Mouse (Mus musculus): ENCODE results near the gene Wdr19.

The Wdr19 gene

DNA sequence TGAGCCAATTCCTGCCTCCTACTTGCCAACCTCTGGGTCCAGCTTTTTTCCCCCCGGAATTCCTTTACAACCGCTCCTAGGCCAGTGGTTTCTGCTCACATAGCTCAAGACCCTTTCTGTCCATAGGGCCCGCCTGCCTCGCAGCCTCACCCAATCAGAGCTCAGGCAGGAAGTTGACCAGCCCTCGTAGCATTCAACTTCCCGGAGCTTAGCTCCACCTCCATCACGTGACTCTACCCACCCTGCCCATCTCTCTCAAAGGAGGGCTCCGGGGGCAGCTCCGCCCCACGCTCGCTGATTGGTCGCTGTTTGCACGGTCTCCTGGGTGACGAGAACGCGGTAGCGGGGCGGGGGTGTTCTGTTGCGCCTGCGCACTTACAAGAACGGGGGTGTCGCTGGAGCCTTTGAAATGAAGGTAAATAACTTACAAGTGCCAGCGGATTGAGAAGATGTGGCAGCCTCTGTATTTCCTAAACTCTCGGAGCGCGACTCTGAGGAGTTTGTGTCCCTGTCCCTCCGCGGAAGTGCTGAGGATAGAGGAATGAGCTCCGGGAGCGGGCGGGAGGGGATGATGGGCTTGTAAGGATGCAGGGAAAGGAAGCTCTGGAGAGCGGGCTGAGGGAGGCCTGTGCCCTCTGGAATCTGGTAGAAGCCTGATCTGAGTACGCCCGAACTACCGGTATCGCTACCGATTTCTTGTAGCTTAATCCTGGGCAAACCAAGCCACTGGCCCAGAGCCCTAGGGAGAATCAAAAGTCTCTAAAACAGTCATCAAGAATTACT lies at the start of gene Wdr19:
Wdr19 (plus strand) TSS at position 351 of the 783 bp plus-strand sequence.
- in situ Hi-C loops (cut with MboI, MseI): no loop called here

DNA sequence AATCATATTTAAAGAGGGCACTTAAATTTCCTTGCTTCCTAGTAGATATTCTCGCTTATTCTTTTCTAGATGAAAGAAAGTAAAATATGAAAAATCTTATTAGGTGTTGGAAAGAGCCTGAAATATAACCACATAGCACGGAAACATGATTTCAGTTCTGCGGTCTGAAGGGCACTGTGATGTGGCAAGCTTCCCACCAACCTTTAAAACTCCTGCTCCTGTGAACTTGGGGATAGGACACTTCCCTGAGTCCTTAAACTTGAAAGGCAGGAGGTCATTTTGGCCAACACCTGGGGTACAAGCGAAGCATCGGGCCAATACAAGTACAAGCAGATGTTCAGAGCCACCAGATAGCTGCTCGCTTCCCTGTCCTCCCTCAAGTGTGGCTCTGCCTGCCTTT lies 49.8 kb upstream of the Wdr19 start:
- in situ Hi-C loops (cut with MboI, MseI): no loop called here

DNA sequence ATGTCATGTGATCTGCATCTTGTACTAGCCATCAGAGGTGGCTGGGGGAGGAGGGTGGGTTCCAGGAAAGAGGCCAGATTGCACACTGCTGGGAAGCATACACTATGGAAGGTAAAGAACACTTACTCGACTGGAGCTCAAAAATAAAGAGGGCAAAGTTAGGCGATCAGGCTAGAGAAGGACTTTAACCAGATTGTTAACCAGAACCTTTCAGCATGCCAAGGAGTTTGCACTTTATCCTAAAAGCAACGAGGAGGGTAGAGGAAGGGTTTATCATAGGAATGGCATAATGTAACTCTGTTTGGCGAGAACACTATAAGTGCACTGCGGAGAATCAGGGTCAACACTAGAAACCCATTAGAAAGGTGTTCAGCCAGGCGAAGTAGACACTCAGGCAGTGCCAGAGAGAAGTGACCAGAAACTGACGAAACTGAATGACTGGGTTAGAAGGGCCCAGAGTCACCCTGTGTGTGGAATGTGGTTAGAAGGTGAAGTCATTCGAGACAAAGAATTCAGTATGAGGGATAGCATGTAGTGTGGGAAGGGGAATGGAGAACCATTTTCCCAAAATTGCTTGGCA lies 49.0 kb upstream of the Wdr19 start:
- in situ Hi-C loops (cut with MboI, MseI): no loop called here

DNA sequence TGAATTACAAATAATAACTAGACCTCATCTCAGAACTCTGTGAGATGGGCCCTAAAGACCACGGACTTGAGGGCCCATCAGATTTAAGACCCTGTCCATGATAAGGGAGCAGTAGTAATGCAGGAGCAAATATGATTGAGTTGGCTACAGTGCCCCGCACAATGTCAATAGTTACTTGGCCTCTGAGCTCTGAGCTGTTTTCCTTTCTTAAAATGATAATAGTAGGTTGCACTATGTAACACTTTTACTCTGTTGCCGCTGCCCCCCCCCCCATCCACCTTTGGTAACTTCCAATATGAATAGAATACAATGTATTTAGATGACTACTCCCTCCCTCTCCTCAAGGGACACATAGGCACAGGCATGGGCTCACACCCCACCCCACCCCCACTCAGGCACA lies 48.2 kb upstream of the Wdr19 start:
- in situ Hi-C loops (cut with MboI, MseI): no loop called here

DNA sequence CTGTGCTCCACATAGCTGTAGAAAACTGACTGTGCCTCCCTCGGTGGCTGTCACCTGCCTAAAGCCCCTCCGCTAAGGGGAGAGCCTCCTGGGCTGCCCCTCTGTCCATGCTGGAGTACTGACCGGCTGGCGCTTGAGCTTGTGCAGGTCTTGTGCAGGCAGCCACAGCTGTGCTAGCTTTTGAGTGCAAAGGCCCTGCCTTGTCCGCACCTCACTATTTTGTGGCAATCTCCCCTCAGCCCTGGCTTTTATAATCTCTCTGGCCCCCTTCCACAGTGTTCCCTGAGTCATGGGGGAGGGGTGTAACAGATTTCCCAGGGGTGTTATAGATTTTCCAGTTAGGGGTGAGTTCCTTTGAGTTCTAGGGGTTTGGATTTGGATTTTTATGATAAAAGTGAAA lies 47.7 kb upstream of the Wdr19 start:
- in situ Hi-C loops (cut with MboI, MseI): no loop called here

DNA sequence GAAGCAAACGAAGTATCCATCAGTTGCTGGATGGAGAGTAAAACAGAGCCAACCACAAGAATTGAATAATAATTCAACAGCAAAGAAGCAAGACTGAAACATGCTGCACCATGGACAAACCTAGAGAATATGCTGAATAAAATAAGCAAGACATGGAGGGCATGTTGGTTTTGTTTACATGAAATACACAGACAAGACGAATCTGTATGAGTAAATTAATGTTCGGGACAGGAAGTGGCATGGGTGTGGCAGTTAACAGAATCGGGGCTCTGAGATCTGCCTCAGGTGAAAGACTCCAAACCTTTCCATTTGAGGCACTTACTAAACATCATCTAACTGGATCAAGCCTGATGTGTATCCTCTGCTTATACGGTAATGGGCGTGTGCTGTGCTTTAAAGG lies 45.2 kb upstream of the Wdr19 start:
- in situ Hi-C loops (cut with MboI, MseI): no loop called here

DNA sequence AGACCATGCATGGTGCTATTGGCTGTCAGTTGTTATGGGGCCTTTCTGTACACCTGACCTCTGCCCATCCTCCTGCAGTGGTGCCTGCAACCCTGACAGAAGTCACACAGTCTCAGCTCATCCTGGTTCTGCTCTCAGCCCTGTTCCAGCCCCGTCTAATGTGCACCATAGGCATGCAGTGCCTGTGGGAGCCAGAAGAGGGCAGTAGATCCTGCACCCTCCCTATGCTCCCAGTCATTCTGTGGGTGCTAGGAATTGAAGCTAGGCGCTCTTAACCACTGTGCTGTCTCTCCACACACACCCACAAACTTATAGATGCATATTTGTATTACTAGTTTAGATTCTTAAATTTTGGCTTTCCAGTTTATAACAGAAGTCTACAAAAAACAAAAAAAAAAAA lies 42.6 kb upstream of the Wdr19 start:
- in situ Hi-C loops (cut with MboI, MseI): no loop called here

DNA sequence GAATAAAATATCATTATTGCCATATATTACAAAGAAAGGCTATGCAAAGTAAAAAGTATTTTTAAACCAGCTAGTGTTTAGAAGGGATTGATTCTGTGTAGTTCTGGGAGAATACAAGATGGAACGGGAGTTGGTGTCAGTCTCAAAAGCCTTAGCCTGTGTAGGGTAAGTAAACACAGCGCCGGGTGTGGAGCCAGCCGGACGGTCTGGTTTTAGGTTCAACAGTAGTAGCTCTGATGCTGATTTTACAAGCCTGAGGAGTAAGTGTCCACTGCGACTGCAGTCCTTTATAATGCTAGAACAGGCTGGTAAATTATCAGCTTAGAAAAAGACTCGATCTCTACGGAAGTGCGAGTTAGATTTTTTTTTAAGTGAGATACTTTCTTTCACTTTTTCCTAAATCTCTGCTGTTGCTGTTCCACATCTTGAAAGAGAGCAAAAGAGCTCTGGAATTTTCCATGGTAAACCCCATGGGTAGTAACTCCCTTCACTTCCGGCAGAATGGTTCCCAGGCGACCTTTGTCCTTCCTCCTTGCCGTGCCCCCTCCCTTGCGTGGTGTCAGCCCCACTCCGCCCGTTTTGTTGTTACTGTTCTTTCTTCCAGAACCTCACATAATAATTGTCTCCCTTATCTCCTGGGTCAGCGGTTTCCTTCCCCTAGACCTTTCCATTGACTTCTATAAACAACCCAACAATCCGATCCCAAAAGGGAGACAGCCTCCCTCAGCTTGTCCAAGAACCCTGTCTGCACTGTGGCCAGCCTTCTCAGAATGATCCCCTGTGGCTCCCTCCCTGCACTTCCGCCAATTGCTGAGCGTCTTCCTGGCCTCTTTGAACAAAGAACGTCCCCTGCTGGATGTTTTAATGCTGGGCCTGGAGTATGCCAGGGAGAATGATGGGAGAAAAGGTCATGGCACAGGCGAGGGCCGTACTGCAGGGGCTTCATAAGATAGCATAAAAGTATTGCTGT lies 41.8 kb upstream of the Wdr19 start:
- in situ Hi-C loops (cut with MboI, MseI): no loop called here

DNA sequence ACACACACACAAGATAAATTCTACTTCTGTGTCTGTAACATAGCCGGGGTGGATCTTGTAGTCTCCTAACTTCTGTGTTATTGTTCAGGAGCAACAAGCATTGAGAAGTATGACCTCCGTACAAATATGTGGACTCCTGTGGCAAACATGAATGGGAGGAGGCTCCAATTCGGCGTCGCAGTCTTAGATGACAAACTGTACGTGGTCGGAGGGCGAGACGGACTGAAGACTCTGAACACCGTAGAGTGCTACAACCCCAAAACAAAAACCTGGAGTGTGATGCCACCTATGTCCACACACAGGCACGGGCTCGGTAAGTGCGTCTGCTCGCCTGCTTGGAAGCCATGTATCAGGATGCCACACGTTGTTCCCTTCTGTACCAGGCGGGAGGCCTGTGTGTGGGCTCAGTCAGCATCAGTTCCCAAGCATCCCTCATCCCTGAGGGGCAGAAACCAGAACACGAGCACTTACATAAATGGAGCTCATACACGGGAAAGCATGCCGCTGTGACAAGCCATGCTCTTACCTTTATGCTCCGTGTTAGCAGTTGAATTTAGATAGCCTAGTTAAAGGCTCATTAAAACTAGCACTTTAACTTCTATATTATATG lies 40.7 kb upstream of the Wdr19 start:
- in situ Hi-C loops (cut with MboI, MseI): no loop called here

DNA sequence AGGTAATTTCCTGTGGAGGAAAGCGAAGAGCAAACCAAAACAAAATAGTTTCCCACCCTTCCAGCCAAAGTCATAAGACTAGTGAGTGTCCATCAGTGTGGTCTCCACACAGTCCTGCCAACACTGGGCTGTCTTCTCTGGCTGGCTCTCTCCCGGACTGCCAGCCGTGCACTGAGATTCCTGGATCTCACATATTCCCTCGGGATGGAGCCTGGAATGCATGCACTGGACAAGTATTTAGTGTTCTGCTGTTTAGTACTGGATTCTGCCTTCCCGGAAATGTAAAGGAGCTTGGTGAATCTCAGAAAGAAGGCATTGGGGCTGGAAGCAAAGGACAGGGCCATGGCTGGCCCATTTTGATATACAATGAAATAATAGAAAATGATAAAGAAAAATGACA lies 36.5 kb upstream of the Wdr19 start:
- in situ Hi-C loops (cut with MboI, MseI): no loop called here

DNA sequence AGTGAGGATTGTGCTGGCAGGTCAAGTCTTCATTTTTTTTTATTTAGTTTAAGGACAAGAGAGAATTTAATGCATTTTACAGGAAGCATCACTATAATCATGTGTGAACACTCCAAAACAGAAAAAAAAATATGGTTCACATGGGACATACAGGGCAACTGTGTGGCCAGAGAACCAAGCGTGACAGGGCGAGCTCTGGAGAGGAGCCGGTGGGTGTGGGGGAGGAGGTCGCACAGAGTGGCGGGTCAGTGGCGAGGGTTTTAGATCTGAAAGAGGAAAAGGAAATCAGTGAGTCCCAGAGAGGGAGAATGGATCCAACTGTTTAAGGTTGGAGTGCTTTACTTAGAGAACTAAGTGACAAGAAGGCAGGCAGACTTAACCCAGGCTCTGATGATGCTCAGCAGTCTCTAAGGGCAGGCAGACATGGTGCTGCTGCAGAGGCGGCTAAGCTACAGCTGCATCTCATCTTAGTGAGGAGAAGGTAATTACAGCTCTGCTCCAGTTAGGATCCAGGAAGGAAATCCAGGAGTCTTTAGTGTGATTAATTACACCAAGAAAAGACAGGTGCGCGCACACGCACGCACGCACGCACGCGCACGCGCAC lies 35.9 kb upstream of the Wdr19 start:
- in situ Hi-C loops (cut with MboI, MseI): no loop called here

DNA sequence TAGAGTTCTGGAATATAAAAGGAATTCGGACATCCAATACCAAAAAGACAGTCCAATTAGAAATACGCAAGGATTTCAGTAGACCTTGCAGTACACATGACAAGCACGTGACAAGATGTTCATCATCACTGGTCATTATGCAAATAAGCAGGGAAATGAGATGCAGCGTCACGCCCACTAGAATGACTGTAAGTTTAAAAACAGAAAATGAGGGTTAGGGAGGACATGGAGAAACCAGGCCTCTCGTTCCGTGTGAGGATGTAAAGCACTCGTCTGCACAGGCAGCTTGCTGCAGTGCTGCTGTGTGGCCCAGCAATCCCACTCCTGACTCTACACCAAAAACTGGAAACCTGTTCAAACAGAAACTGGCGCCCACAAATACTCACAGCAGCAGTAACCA lies 29.3 kb upstream of the Wdr19 start:
- in situ Hi-C loops (cut with MboI, MseI): no loop called here

DNA sequence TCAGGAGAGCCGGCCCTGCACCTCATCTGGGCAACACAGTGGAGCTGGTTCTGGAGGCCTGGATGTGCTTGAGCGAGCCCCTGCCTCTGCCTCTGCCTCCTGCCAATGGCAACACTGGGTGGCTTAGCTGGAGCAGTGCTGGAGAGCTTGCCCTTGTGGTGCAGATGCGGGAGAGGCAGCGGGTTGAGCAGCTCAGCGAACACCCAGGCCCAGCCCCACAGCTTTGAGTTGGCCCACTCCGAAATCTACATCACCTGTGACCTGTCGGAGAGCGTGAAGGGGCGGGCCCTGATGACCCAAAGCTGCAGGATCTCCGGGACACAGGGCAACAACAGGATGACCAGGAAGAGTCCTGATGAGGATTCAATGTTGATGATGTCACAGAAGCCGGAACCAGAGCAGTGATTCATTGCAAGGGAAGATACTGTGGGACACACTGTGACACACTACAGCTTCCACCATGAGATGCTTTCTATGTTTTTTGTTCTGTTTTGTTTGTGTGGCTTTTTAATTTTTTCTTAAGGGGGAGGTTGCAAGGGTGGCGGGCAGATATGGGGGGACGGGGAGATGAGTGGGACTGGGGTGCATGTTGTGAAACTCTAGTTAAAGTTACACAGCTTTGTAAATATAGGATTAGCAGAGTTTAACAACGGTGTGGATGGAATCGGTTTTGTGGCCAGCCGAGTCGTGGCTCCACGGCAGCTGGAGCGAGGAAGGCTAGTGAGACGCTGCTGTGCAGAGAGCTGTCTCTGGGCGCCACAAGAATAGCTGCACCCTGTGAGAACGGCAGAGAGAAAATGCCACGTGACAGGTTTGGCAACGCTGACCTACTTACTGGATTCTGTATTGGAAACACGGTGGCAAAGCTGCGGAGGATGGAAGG lies 24.2 kb upstream of the Wdr19 start:
- in situ Hi-C loops (cut with MboI, MseI): no loop called here

DNA sequence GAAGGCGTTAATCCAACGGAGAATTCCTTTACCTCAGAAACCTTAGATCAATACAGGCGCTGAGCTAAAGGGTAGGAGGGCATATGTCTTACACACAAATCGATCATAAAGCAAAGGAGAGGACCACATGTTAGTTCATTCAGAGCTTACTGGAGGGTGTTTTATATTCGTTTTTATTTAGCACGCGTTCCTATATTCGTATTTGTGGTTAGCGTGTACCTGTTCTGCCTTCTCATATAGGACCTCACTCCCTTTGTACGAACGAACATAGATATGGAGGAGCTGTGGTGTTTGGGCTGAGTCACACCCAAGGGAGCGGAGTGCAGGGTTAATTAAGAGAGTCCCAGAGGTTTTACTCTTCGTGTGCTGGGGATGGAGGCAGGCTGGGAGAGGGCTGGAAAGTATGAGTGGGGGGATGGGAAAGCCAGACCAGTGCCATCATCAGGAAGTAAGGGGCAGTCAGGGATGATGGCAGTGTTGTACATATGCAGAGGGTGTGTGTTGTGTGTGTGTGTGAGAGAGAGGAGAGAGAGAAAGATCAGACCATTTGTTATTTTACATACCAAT lies 23.5 kb upstream of the Wdr19 start:
- in situ Hi-C loops (cut with MboI, MseI): no loop called here

DNA sequence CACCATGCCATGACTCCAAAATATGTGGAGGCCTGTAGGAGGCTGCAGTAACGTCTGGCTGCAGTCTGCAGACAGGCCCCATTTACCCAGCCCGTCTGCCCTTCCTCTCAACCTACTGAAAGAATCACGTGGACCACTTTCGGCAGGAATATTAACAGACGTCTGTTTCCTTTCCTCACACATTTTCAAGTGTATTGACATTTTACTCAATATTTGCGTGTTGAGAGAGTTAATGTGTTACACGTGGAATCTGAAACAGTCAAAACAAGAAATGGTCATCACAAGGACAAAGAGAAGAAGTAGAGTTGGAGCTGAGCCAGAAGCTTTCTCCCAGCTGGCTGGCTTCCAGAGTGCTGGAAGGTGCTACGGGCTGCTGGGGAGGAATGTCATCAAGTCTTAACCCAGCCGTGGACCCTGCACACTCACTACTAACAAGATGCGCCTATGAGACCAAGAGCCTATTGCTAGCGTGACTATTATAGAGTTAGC lies 22.4 kb upstream of the Wdr19 start:
- in situ Hi-C loops (cut with MboI, MseI): no loop called here

DNA sequence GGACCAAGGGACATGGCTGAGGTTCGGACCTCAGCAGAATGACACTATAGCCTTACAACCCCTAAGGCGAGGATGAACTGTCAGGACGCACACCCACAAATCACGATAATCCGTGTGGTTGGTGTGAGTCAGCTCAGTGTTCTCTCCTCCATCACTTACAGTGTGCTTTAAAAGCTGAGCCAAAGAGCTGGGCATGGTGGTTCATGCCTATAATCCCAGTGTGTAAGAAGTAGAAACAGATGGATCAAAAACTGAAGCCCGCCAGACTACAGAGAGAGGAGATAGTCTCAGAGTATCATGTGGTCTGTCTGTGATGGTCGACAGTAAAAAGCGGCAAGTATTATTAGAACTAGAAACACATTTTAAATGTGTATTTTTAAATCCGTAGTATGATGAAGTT lies 21.0 kb upstream of the Wdr19 start:
- in situ Hi-C loops (cut with MboI, MseI): no loop called here

DNA sequence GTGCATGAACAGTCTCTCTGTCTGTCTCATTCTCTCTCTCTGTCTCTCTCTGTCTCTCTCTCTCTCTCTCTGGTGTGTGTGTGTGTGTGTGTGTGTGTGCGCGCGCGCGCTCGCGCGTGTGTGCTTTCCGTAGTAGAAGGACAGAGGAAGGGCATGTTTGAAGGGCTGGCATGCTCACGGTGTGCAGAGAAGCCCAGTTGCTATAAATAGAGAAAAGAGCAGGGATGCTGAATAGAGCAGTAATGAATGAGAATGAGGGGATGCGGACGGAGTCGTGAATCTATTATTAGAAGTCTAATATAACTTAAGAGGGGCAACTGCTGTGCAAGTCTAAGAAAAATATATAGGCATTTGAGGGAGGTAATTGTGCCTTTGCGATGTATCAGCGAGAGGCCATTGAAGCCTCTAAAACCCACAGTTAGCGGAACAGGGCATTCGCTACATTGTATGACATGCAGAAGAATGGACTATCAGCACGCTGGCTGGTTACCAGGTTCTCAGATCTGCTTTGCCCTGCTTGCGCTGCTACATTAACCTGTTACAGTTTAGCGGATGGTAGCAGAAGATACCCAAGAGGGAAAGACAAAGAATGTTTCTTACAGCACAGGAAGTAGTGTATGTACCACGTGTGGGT lies 18.2 kb upstream of the Wdr19 start:
- in situ Hi-C loops (cut with MboI, MseI): no loop called here

DNA sequence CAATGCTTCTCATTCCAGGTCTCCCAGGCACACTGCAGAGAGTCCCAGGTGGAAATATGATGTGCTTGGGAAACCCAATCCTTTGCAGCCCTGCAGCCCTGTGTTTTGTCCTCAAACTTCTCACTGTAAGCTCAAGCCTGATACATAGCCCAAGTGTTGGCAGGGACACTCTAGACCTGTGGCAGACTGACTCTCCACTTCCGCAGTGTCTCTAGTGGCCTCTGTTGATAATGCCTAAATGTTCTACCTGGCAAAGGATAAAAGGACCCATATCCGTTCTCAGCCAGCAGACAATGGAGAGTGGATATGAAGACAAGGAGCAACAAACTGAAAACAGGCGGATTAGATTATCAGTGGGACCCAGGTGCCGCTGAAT lies 17.7 kb upstream of the Wdr19 start:
- in situ Hi-C loops (cut with MboI, MseI): no loop called here

DNA sequence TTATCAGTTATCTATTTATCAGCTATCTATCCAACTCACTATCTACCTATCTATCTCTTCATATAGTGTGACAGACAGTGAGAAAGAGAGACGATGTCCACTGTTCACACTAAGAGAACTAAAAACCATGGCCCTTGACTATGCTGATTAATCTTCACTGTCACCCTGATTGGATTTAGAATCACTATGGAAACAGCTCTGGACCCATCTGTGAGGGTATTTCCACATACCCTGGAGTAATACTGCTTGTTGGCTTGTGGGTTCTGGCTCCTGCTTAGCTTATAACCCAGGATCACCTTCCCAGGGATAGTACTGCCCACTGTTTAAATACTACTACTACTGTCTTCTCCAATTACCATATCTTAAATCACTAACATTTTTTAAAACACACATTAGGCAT lies 17.2 kb upstream of the Wdr19 start:
- in situ Hi-C loops (cut with MboI, MseI): no loop called here

DNA sequence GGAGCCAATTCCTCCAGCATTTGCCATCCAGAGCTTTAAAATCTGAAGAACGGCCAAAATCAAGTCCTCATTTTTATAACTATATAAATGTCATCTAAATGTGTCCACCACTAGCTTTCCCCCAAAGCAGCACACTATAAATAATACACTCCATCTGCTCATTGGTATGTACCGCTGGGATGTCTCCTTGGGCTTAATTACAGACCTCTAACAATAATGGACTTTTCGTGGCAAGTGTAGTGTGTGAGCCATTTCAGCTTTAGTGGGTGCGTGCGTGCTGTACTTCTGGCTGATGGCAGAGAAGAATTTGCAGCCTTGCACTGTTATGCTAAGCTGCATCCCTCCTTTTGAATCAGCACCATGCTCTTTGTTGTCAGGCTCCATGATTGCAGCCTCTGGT lies 7.9 kb upstream of the Wdr19 start:
- in situ Hi-C loops (cut with MboI, MseI): no loop called here

Data from T-helper 1 cell (primary cell).